Mouse (Mus musculus) liver, embryonic 15.5 days (tissue): Measurements from ENCODE around the gene Pdxk. TPM values are rescaled to one million over a fixed set of nuclear protein-coding genes. Genes with fewer than 3 reads are reported as not detected.

Source experiments
- ATAC-seq: fragments of 200-750 bp; cut with Nextera tagmentation; 2 replicates; pipeline ENCODE4 v1.8.0; 2017; ENCODE audit warnings: moderate number of reproducible peaks, mild to moderate bottlenecking, moderate library complexity; ENCODE audit not compliant: insufficient read depth
- H3K27ac ChIP-seq: fragments of 300-500 bp; sonication (generic); replicated peaks from 2 replicates; pipeline ENCODE4 v1.5.1; 2015; ENCODE audit warnings: mild to moderate bottlenecking, inconsistent platforms
- H3K27me3 ChIP-seq: fragments of 300-500 bp; sonication (generic); 2 replicates; pipeline ENCODE4 v1.6.1; 2015; ENCODE audit warnings: mild to moderate bottlenecking, inconsistent platforms
- H3K36me3 ChIP-seq: fragments of 300-500 bp; sonication (generic); replicated peaks from 2 replicates; pipeline ENCODE4 v1.6.1; 2015; ENCODE audit warnings: moderate library complexity, mild to moderate bottlenecking, inconsistent platforms
- H3K4me1 ChIP-seq: fragments of 300-500 bp; sonication (generic); replicated peaks from 2 replicates; pipeline ENCODE4 v1.6.1; 2015; ENCODE audit warnings: inconsistent platforms
- H3K4me2 ChIP-seq: fragments of 300-500 bp; sonication (generic); 2 replicates; pipeline ENCODE4 v1.6.1; 2015; ENCODE audit warnings: moderate library complexity, mild to moderate bottlenecking, inconsistent platforms
- H3K4me3 ChIP-seq: fragments of 300-500 bp; sonication (generic); replicated peaks from 2 replicates; pipeline ENCODE4 v1.5.1; 2015; ENCODE audit warnings: mild to moderate bottlenecking, inconsistent platforms
- H3K9ac ChIP-seq: fragments of 300-500 bp; sonication (generic); 2 replicates; pipeline ENCODE4 v1.6.1; 2015; ENCODE audit warnings: moderate library complexity, mild to moderate bottlenecking, inconsistent platforms
- H3K9me3 ChIP-seq: fragments of 300-500 bp; sonication (generic); replicated peaks from 2 replicates; pipeline ENCODE4 v1.6.1; 2016; ENCODE audit warnings: inconsistent platforms
- WGBS: fragments of 180-500 bp; shearing (Covaris S2); methylation state at CpG from one replicate; pipeline ENCODE4 v1.1.7; 2015; ENCODE audit warnings: mixed read lengths; ENCODE audit not compliant: insufficient replicate concordance; 5-methylcytosine and 5-hydroxymethylcytosine counted together
- polyA plus RNA-seq: library from polyadenylated mRNA; unstranded; fragments of >200 nt; fragmentation: Nextera tagmentation; extraction: Ambion mirVana; gene quantifications from 2 replicates; pipeline ENCODE4 v1.2.1, GENCODE M21; 2015

Pdxk gene
- polyA plus RNA-seq, 1 experiment from 2014 or later, result 5.9 TPM

- no peak overlapping the region for H3K4me2 ChIP-seq
- no peak overlapping the region for H3K27ac ChIP-seq
- no peak overlapping the region for H3K4me3 ChIP-seq
- 34% methylated on average over 5 of the region's 5 CpGs for WGBS
- ATAC-seq, result no peak
- no peak overlapping the region for H3K9ac ChIP-seq
- no peaks in the 10 kb centered on the region for H3K4me1 ChIP-seq
- H3K36me3 ChIP-seq, result 0 out of 2 replicates have a peak, but pooled peaks cover 3% of the 10 kb centered on the region
- H3K27me3 ChIP-seq, result peaks cover 1% of the 10 kb centered on the region; the same call in 1 of the 2 replicates
- no peaks in the 10 kb centered on the region for H3K9me3 ChIP-seq
These were observed 25.2 kb downstream of the Pdxk start for GRCm38 (mm10) chr10:78439550-78439949.

DNA sequence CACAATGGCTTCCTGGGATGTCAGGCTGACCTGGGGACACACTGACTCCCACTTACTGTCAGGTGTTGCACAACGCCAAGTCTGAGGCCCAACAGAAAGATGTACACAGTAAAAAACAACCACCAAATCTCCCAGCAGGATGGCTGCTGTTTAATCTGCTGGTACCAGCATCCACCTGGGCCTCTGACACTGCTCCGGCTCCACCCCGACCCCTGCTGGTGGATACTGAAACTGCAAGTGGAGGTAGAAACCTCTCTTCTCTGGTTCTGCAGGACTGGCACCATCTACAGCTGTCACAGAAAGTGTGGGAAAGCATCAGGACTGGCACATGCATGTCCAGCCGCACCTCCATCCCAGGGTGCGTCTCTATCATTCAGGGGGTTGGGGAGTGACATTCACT lies 26.7 kb downstream of the Pdxk start:
- Histone ChIP-seq H3K36me3 (0 out of 2 replicates have a peak, but pooled peaks cover 3% of the 10 kb centered on the region), H3K4me2 (no peak overlapping the region), H3K27me3 (peaks cover 3% of the 10 kb centered on the region; the same call in 1 of the 2 replicates), H3K9me3 (no peaks in the 10 kb centered on the region), H3K4me1 (no peaks in the 10 kb centered on the region), H3K4me3 (no peak overlapping the region), H3K27ac (no peak overlapping the region), H3K9ac (no peak overlapping the region)
- ATAC-seq, result no peak
- 8% methylated on average over 5 of the region's 5 CpGs for whole genome bisulfite sequencing

DNA sequence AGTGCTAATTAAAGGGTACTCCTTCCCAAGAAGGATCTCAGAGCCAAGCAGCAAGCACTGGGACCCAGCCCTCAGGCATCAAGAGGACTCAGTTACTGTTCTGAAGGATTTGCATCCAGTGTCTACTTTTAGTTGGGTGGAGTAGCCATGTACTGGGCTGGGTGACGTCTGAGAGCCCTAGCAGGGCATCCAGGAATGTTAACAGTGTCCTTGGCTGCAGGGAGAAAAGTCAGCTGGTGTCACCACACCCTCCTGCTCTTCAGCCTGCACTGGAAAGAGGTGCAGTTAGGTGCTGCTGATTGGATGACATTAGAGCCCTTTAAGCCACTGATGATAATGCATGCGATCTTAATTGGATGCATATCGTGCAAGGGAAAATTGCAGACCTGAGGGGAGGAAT lies 31.9 kb downstream of the Pdxk start:
- no peaks in the 10 kb centered on the region for H3K4me1 ChIP-seq
- peaks cover 3% of the 10 kb centered on the region; the same call in 1 of the 2 replicates for H3K27me3 ChIP-seq
- no peak for ATAC-seq
- H3K4me3 ChIP-seq, result no peak overlapping the region
- no peak overlapping the region for H3K4me2 ChIP-seq
- 57% methylated on average over 3 of the region's 3 CpGs for WGBS
- 0 out of 2 replicates have a peak, but pooled peaks cover 4% of the 10 kb centered on the region for H3K36me3 ChIP-seq
- no peak overlapping the region for H3K27ac ChIP-seq
- no peak overlapping the region for H3K9ac ChIP-seq
- no peaks in the 10 kb centered on the region for H3K9me3 ChIP-seq

DNA sequence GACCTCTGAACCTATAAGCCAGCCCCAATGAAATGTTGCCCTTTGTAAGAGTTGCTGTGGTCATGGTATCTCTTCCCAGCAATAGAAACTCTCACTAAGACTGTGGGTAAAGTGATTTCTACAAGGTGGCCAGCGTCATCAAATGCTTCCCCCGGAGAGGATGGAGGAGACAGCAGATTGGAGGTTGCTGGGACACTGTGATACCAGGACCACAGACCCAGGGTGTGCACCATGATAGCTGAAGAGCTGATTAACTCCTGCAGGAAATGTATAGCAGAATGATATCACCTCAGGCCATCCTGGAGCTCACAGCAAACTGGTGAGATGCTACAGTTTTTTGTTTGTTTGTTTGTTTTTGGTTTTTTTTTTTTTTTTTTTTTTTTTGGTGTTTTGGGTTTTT lies 35.0 kb downstream of the Pdxk start:
- Histone ChIP-seq H3K4me3 (no peak overlapping the region), H3K4me2 (no peak overlapping the region), H3K9me3 (no peaks in the 10 kb centered on the region), H3K27ac (no peak overlapping the region), H3K9ac (no peak overlapping the region), H3K36me3 (0 out of 2 replicates have a peak, but pooled peaks cover 7% of the 10 kb centered on the region), H3K4me1 (peaks cover 23% of the 10 kb centered on the region), H3K27me3 (peaks cover 3% of the 10 kb centered on the region; the same call in 1 of the 2 replicates)
- ATAC-seq, result no peak
- WGBS, result 25% methylated on average over 2 of the region's 2 CpGs

GRCm38 (mm10) chr10:78429180-78429579 lies 35.6 kb downstream of the Pdxk start:
- H3K4me3 ChIP-seq, result no peak overlapping the region
- H3K36me3 ChIP-seq, result 0 out of 2 replicates have a peak, but pooled peaks cover 7% of the 10 kb centered on the region
- ATAC-seq, result no peak
- no peaks in the 10 kb centered on the region for H3K9me3 ChIP-seq
- no peaks in the 10 kb centered on the region; the same call in 1 of the 2 replicates for H3K27me3 ChIP-seq
- WGBS, result 65% methylated on average over 5 of the region's 5 CpGs
- no peak overlapping the region for H3K4me2 ChIP-seq
- H3K9ac ChIP-seq, result no peak overlapping the region
- peaks cover 24% of the 10 kb centered on the region for H3K4me1 ChIP-seq
- H3K27ac ChIP-seq, result no peak overlapping the region

DNA sequence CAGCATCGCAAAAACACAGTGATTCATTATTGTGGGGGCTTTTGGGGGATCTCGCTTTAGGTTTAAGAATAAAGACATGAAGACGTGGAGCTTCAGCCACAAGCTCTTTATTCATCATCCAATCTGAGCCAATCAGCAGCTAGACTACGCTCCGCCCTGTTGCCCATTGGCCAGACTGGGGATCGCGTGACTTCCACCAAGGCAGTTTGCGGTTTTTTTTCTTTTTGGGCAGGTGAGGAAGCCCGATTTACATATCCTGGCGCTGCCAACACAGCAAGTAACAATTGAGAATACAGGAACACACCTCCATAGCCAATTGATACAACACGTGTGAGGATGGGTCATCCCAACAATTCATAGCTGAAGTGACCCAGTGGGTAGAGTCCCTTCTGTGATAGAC lies 36.7 kb downstream of the Pdxk start:
- 80% methylated on average over 11 of the region's 11 CpGs for WGBS
- H3K27ac ChIP-seq, result no peak overlapping the region
- no peaks in the 10 kb centered on the region; the same call in 1 of the 2 replicates for H3K27me3 ChIP-seq
- no peak overlapping the region for H3K4me2 ChIP-seq
- H3K9ac ChIP-seq, result no peak overlapping the region
- H3K4me1 ChIP-seq, result peaks cover 24% of the 10 kb centered on the region
- no peak for ATAC-seq
- H3K36me3 ChIP-seq, result 0 out of 2 replicates have a peak, but pooled peaks cover 7% of the 10 kb centered on the region
- no peak overlapping the region for H3K4me3 ChIP-seq
- H3K9me3 ChIP-seq, result no peaks in the 10 kb centered on the region

- no peak for ATAC-seq
These were observed 38.5 kb downstream of the Pdxk start for GRCm38 (mm10) chr10:78426117-78426735.

DNA sequence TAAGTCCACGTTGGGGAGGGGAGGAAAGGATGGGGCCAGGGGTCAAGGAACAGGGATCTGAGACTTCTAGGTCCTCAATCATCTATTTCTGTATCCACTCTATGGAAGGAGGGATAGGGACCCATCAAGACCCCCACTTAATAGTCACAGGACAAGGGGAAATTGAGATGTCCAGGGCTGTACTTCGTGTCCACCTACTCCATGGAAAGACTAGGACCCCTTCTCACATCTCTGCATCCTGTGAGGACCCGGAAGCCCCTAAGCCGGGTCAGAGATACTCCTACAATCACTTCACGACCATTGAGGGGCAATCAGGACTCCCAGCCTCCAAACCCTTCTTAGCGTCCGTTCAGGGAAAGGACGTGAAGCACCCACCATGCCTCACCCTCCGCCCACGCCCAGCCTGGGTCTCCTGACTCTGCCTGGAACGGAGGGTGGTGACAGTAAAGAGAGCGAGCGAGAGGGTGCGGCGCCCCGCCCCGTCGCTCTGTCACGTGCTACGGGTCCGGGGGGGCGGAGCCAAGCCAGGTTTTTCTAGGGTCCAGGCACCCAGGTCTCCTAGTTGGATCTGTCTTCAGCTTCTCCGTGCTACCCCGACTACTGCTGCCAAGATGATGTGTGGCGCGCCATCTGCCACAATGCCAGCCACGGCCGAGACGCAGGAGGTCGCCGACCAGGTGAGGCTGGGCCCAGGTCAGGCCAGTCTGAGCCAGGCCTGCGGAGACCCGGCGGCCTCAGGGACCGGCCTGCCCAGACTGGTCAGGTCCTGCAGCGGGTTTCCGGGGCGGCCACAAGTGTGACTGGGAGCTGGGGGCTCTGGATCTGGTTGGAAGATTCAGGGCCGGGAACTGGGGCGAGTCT lies 39.4 kb downstream of the Pdxk start, which contains the start of gene Cstb:
Gene Cstb (plus strand): TSS at position 489 of the 861 bp plus-strand sequence.
- ATAC-seq, result peak; percentile 82
- H3K9me3 ChIP-seq, result no peaks in the 10 kb centered on the region
- 0 out of 2 replicates have a peak, but pooled peaks cover 7% of the 10 kb centered on the region for H3K36me3 ChIP-seq
- H3K9ac ChIP-seq, result peak within 1 kb of the TSS; percentile 74
- peak within 1 kb of the TSS; percentile 92 for H3K4me2 ChIP-seq
- peak within 1 kb of the TSS; percentile 73 for H3K4me3 ChIP-seq
- H3K27ac ChIP-seq, result peak within 1 kb of the TSS; percentile 77
- peaks cover 29% of the 10 kb centered on the region for H3K4me1 ChIP-seq
- H3K27me3 ChIP-seq, result no peaks in the 10 kb centered on the region
- WGBS, result 2% methylated on average over 40 of the region's 40 CpGs

More at GRCm38 (mm10) chr10:78426117-78426735, 38.5 kb downstream of the Pdxk start:
- Histone ChIP-seq H3K9me3 (no peaks in the 10 kb centered on the region), H3K4me3 (peak overlapping the region; percentile 73), H3K4me1 (peaks cover 29% of the 10 kb centered on the region), H3K36me3 (0 out of 2 replicates have a peak, but pooled peaks cover 7% of the 10 kb centered on the region), H3K4me2 (peak overlapping the region; percentile 92), H3K9ac (peak overlapping the region; percentile 74; the same call in 1 of the 2 replicates), H3K27ac (peak overlapping the region; percentile 77), H3K27me3 (no peaks in the 10 kb centered on the region)
- 31% methylated on average over 6 of the region's 6 CpGs for WGBS

- ATAC-seq, result no peak
- H3K4me1 ChIP-seq, result peaks cover 29% of the 10 kb centered on the region
- H3K9me3 ChIP-seq, result no peaks in the 10 kb centered on the region
- H3K4me3 ChIP-seq, result no peak overlapping the region
- no peak overlapping the region for H3K9ac ChIP-seq
- no peak overlapping the region for H3K27ac ChIP-seq
- H3K36me3 ChIP-seq, result 0 out of 2 replicates have a peak, but pooled peaks cover 3% of the 10 kb centered on the region
- WGBS, result 50% methylated on average over 3 of the region's 3 CpGs
- H3K4me2 ChIP-seq, result no peak overlapping the region
- H3K27me3 ChIP-seq, result no peaks in the 10 kb centered on the region
These were observed 42.2 kb downstream of the Pdxk start for GRCm38 (mm10) chr10:78422614-78423013.

DNA sequence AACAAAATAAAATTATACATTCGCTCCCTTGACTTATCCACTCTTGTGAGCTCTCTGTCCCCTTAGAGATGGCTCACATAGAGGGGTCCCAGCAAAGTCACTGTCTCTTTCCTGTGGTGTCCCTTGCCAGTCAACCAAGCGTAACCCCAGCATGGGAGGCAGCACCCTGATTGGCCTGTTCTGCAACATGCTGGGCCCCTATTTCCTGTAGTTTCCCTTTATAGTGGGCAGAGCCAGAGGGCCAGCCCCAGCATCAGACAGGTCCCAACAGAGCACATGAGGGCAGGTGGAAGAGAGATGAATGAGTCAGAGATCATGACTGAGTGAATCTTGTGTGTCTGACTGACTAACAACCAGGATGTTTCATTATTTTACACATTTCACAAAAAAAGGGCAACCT lies 43.8 kb downstream of the Pdxk start:
- Histone ChIP-seq H3K9me3 (no peaks in the 10 kb centered on the region), H3K4me1 (peaks cover 17% of the 10 kb centered on the region), H3K27me3 (no peaks in the 10 kb centered on the region), H3K9ac (no peak overlapping the region), H3K27ac (no peak overlapping the region), H3K4me3 (no peak overlapping the region), H3K36me3 (no peaks in the 10 kb centered on the region), H3K4me2 (no peak overlapping the region)
- 51% methylated on average over 2 of the region's 2 CpGs for WGBS
- ATAC-seq, result no peak

GRCm38 (mm10) chr10:78418791-78419190 lies 46.0 kb downstream of the Pdxk start:
- H3K4me2 ChIP-seq, result no peak overlapping the region
- H3K27ac ChIP-seq, result no peak overlapping the region
- H3K4me1 ChIP-seq, result peaks cover 5% of the 10 kb centered on the region; the same call in 1 of the 2 replicates
- H3K9me3 ChIP-seq, result no peaks in the 10 kb centered on the region
- ATAC-seq, result no peak
- H3K9ac ChIP-seq, result no peak overlapping the region
- no peak overlapping the region for H3K4me3 ChIP-seq
- H3K36me3 ChIP-seq, result no peaks in the 10 kb centered on the region
- no peaks in the 10 kb centered on the region for H3K27me3 ChIP-seq
- 61% methylated on average over 2 of the region's 2 CpGs for WGBS
